Mouse (Mus musculus) testis, adult 2 months (tissue): ENCODE data around the gene Mxi1.

Experiments
- CTCF ChIP-seq: fragments of 200-500 bp; IDR thresholded peaks from 2 replicates; pipeline ENCODE4 v1.5.1; 2012; ENCODE audit warnings: low read depth, mild to moderate bottlenecking, inconsistent platforms, low read length, moderate library complexity; ENCODE audit not compliant: control insufficient read depth, insufficient read depth, insufficient replicate concordance
- POLR2A ChIP-seq: fragments of 200-500 bp; IDR thresholded peaks from 2 replicates; pipeline ENCODE4 v1.6.1; 2012; ENCODE audit warnings: low read depth, mild to moderate bottlenecking, inconsistent platforms, low read length, moderate library complexity; ENCODE audit not compliant: control insufficient read depth

DNA sequence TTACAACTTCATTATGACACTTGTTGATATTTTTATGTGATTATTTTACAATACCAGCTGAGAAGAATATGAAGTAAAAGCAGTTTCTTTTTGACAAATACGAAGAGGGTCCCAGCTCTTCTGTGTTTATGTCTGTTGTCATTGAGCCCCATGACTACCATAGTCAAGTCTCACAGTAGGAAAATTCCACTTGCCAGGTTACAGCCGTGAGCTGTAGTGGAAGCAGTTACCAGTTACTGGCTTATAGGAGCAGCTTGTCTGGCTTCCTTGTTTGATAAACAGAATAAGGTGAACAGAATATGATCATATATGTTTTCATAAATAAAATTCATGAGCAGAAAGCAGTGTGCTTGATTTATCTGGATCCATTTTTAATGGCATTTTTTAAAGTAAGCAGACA, 54.2 kb downstream of the Mxi1 start:
- TF ChIP-seq CTCF (no peak), POLR2A (no peak)
